Mouse (Mus musculus) c-Kit-negative CD71-positive TER-119-positive erythroid progenitor cells, embryonic 14.5 days (primary cell): ENCODE measurements around the gene Tex21.
"Not testable (repeated sequence)": the region's sequence is repeated elsewhere in the genome, so short reads cannot be mapped to it uniquely, and the experiment has no call there.

Experiments
- DNase-seq: peaks from one replicate; pipeline ENCODE4 v3.0.0-alpha.2; 2013; ENCODE audit warnings: low read depth, low spot score

The Tex21 gene

GRCm38 (mm10) chr12:76195912-76196708 is 50.4 kb downstream of the Tex21 start:
- peak; percentile 30 for DNase-seq

- DNase-seq: no peak
These were observed 52.0 kb downstream of the Tex21 start for GRCm38 (mm10) chr12:76194526-76194925.

GRCm38 (mm10) chr12:76190940-76191339 is 55.6 kb downstream of the Tex21 start:
- DNase-seq: no peak

GRCm38 (mm10) chr12:76187849-76188248 is 58.7 kb downstream of the Tex21 start:
- no peak for DNase-seq

GRCm38 (mm10) chr12:76186473-76186872 is 60.1 kb downstream of the Tex21 start:
- no peak for DNase-seq

- DNase-seq: no peak
These were observed 61.3 kb downstream of the Tex21 start for GRCm38 (mm10) chr12:76185167-76185816.

- no peak for DNase-seq
These were observed 62.3 kb downstream of the Tex21 start for GRCm38 (mm10) chr12:76184271-76184670.

- no peak for DNase-seq
These were observed 63.7 kb downstream of the Tex21 start for GRCm38 (mm10) chr12:76182831-76183230.

GRCm38 (mm10) chr12:76181471-76181870 is 65.1 kb downstream of the Tex21 start:
- no peak for DNase-seq

- DNase-seq: no peak
These were observed 66.1 kb downstream of the Tex21 start for GRCm38 (mm10) chr12:76180442-76180841.

- DNase-seq: no peak
These were observed 67.0 kb downstream of the Tex21 start for GRCm38 (mm10) chr12:76179527-76179926.

- DNase-seq: no peak
These were observed 67.5 kb downstream of the Tex21 start for GRCm38 (mm10) chr12:76179051-76179450.

GRCm38 (mm10) chr12:76177864-76178518 is 68.6 kb downstream of the Tex21 start:
- DNase-seq: no peak

- DNase-seq: no peak
These were observed 69.3 kb downstream of the Tex21 start, which contains the start of gene Esr2 for GRCm38 (mm10) chr12:76177000-76177863. TSS of gene Esr2 (minus strand) at chr12:76177259.

GRCm38 (mm10) chr12:76165641-76166040 is 80.9 kb downstream of the Tex21 start:
- no peak for DNase-seq

GRCm38 (mm10) chr12:76152389-76152788 is 94.2 kb downstream of the Tex21 start:
- DNase-seq: not testable (repeated sequence)
